Mouse (Mus musculus): Measurements from ENCODE around the gene Nav3.

The Nav3 gene

DNA sequence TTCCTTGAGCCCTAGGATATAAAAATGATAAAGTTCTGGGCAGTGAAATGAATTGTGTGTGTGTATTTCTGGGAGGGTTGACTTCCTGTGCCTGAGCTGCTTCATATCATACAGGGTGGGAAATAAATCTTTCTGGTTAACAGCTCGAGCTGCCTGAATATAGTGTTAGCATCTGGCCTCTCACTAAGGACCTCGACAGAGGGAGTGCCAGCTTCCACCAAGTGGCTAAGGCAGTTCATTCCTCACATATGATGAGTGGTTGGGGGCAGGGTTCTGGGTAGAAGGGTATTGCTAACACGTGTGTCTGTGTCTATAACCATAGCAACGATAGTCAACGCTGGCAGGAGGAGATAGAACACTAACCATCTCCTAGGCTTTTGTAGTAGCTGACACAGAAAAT, 295.1 kb downstream of the Nav3 start:
- TF ChIP-seq GATA4 (IDR thresholded peaks at IDR 0.05; ENCODE audit: insufficient replicate concordance, low read length) = no peak

DNA sequence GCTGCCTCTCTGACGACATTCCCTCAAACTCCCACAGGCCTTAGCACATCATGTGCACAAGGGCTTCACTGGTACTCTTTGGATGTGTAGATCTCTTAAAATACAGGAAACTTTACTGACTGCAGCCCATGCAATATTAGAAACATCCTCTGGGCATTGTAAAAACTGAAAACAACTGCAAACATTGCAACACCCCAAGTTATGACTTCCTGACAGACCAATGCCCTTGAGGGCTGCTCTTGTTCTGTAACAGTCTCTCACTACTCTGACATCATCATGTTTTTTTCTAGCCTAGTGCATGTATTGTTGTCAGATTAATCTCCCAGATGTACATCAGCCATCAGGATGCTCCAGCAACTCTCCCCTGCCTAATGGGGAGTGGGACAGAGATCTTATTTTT, 296.5 kb downstream of the Nav3 start:
- TF ChIP-seq GATA4 (IDR thresholded peaks at IDR 0.05; ENCODE audit: insufficient replicate concordance, low read length) = no peak

- TF ChIP-seq GATA4 (IDR thresholded peaks at IDR 0.05; ENCODE audit: insufficient replicate concordance, low read length) = no peak
Measured at GRCm38 (mm10) chr10:110158122-110158521, 297.9 kb downstream of the Nav3 start.

- TF ChIP-seq GATA4 (IDR thresholded peaks at IDR 0.05; ENCODE audit: insufficient replicate concordance, low read length) = no peak
Measured at GRCm38 (mm10) chr10:110156412-110156811, 299.6 kb downstream of the Nav3 start.

- TF ChIP-seq GATA4 (IDR thresholded peaks at IDR 0.05; ENCODE audit: insufficient replicate concordance, low read length) = no peak
Measured at GRCm38 (mm10) chr10:110155494-110155893, 300.5 kb downstream of the Nav3 start.

GRCm38 (mm10) chr10:110154873-110155237, 301.1 kb downstream of the Nav3 start:
- TF ChIP-seq GATA4 (IDR thresholded peaks at IDR 0.05; ENCODE audit: insufficient replicate concordance, low read length) = no peak

GRCm38 (mm10) chr10:110154001-110154872, 301.8 kb downstream of the Nav3 start:
- no peak for TF ChIP-seq GATA4 (IDR thresholded peaks at IDR 0.05; ENCODE audit: insufficient replicate concordance, low read length)

DNA sequence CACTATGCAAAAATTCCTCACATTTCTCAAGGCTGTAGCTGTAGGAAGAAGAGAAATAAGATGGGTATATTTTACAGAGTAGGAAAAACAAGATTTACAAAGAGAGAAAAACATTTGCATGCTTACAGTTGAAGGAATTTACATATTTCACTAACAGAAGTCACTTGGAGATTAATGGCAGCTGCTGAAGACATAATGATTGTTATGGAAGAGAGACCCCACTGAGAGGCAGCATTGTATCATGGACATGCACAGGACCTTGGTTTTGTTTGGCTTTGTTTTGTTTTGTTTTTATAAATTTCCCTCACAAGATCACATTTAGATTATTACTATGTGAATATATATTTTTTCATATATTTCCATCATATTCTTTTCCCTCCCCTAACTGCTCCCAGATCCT, 335.4 kb downstream of the Nav3 start:
- no peak for TF ChIP-seq GATA4 (IDR thresholded peaks at IDR 0.05; ENCODE audit: insufficient replicate concordance, low read length)

DNA sequence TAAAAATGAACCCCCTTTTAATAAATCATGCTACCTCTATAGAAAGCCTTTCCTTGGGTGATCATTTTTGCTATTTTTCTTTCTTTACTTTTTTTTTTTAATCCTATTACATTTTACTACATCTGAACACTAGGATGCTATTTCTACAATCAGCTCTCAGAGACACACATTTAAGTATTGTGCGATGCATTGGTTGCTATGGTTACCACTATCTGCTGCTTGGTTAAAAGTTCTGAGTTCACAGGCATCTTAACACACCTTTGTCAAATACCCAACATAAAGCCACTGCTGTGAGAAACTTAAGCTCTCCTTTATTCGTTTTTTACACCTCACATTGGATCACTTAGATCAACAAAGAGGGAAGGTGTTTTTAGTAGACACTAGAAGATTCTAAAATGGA, 338.7 kb downstream of the Nav3 start:
- TF ChIP-seq GATA4 (IDR thresholded peaks at IDR 0.05; ENCODE audit: insufficient replicate concordance, low read length) = no peak

DNA sequence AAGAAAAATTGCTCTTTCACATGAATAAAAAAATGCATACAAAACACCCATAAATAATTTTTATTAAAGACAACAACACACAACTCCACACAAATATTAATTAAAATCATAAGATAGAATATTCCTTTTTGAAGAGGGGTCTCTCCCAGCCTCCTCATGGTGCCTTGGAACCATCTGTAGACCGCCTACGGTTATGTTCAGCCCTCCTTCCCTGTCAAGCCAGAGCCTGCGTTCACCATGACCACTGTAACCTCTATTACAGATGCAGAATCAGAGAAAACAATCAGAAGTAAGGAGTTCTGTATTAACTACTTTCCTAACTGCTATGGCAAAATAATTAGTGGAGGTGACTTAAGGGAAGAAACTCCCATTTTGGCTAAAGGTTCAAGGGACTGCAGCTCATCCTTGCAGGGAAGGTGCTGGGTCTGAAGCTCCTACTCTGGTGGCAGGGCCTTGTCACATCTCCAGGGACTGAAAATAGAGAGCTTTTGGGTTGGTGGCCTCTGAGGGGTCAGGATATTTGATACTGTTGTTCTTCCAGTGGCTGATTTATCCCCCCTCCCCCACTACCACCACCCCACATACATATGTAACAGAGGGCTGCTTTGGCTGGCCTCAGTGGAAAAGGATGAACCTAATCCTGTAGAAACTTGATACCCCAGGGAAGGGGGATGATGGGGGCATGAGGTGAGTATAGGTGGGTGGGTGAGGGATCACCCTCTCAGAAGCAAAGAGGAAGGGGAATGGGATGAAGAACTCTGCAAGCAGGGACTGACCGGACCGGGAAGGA, 343.1 kb downstream of the Nav3 start:
- TF ChIP-seq GATA4 (IDR thresholded peaks at IDR 0.05; ENCODE audit: insufficient replicate concordance, low read length) = no peak

- no peak for TF ChIP-seq GATA4 (IDR thresholded peaks at IDR 0.05; ENCODE audit: insufficient replicate concordance, low read length)
Measured at GRCm38 (mm10) chr10:110103255-110103654, 352.7 kb downstream of the Nav3 start.

DNA sequence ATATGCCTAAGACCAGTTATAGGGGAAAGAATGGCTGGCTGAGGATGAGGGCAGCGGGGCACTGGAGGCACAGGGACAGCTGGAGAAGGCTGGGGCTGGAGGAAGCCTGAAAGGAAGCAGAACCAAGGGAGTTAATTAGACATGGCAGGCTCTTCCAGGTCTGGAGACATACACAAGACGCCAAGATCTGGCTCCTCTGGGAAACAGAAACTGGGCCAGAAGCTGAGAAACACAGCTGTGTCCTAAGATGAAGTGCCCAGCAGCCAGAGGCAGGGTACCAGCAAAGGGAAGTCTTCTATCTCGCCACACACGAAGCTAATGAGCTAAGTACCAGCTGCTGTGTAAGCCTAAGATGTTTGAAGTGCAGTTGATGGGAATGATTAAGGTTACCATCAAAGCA, 353.8 kb downstream of the Nav3 start:
- no peak for TF ChIP-seq GATA4 (IDR thresholded peaks at IDR 0.05; ENCODE audit: insufficient replicate concordance, low read length)

DNA sequence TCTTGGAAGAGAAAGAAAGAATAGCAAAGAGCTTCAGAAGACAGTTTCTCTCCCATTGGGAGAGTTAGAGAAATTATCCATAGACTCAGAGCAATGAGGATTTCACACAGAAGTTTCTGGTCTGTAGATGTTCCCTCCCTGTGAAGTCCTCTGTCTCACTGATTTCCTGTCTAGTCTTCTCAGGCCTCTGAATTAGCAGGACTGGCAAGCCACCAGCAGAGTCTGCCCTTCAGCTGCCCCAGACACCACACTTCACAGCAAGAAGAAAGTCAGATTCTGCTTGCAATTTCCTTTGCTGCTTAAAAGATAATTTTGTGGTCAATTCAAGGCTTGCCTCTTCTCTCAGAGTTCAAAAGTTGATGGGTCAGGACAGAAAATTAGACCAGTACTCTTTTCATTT, 361.6 kb downstream of the Nav3 start:
- 0 out of 2 replicates have a peak, but pooled peaks have one; percentile 7 for TF ChIP-seq GATA4 (IDR thresholded peaks at IDR 0.05; ENCODE audit: insufficient replicate concordance, low read length)

DNA sequence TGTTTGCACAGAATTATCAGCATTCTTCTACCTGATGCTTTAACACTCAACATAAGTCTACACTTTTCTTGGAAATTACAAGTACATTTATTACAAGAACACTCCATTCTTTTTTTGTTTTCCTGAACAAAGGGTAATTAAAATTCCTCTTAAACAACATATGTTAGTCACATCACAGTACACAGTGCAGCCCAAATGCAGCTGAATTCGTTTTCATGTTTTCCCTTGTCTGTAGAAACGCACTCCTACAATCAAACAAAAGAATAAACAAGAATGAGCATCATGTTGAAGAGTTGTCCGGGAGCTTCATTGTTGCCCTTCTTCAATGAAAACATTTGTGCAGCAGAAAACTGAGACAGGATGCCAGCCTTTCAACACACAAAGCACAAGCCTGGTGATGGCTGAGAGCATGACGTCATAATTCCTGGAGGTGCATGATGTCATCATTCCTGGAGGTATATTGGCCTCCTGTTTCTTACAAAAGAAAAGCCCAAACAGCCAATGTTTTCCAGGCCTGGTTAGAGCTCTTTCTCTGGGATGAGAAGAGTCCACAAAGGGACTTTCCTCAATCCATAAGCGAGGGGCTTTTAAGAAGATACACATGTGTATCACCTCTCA, 367.5 kb downstream of the Nav3 start:
- no peak for TF ChIP-seq GATA4 (IDR thresholded peaks at IDR 0.05; ENCODE audit: insufficient replicate concordance, low read length)

DNA sequence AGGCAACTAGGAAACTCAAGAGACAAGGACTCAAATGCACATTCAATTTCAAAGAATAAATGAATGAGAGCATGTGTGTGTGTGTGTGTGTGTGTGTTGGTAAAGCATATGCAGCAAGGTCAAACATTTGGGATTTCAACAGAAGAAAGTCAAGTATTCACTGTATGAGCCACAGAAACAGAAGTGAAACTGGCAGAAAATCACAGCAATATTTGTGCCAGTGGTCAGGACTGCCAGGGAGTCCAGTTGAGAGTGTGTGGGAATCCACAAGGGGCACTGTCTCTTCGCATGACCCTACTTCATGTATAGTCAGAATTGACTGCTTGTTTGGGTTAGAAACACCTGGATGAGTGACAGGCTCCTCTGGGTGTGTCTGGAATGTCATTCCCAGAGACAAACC, 370.1 kb downstream of the Nav3 start:
- TF ChIP-seq GATA4 (IDR thresholded peaks at IDR 0.05; ENCODE audit: insufficient replicate concordance, low read length) = no peak

GRCm38 (mm10) chr10:110085156-110085555, 370.8 kb downstream of the Nav3 start:
- TF ChIP-seq GATA4 (IDR thresholded peaks at IDR 0.05; ENCODE audit: insufficient replicate concordance, low read length) = no peak
